Mouse (Mus musculus) cerebellum, adult 9-10 months (tissue): ENCODE measurements around the gene Pdzrn3.

Experiments used
- DNase-seq: peaks from one replicate; pipeline ENCODE4 v3.0.0; 2022

Pdzrn3 gene

DNA sequence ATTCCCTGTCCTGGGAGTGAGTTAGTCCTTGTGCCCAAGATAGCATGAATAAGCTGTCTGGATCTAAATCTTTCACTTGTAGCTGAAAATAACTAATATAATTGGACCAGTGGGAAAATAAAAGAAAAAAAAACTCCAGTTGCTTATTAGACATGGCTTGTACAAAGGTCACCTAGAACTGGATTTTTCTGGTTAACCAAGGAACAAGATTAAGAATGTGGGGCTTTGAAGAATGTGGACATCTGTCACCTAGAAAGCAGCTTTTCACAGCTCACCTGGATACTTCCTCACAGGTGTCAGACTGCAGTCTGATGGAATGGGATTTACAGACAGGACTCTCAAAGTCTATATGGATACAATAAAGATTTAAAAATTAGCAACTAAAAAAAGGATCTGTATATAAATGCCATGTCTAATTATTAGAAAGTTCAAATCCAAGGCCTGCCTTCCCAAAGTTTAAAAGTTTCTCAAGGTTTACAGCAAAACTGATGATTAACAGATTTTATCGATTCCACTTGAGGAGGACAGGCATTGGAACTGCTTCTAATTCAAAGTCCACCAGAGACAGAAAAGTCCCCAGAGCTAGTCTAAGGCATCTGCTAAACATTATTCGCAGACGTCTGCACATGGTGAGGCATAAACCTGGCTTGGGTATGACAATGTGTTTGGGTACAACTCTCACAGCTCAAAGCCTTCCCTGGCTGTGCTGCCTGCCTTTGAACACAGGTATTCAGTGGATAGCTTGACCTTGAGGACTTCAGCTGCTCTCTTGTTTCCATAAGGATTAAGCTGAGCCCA, 51.7 kb downstream of the Pdzrn3 start:
- no peak for DNase-seq

GRCm38 (mm10) chr6:101322580-101322979, 55.1 kb downstream of the Pdzrn3 start:
- no peak for DNase-seq

DNA sequence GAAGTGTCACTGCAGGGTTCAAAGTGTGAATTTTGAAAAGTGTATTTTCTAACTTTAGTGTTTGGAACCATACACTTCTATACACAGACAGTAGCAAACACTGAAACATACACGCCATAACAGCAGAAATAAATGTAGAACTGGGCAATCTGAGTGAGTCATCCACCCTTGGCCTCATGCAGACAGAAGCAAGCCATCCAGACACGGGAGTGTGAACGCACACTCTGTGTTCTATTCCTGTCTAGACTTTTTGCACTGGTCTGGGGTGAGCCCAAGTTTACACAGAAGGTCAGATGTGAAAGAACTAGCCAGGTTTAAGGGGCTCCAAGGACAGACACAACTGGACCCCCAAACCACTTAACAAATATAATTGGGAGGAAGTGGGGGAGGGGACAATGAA, 57.3 kb downstream of the Pdzrn3 start:
- no peak for DNase-seq

GRCm38 (mm10) chr6:101319374-101319967, 58.2 kb downstream of the Pdzrn3 start:
- no peak for DNase-seq

DNA sequence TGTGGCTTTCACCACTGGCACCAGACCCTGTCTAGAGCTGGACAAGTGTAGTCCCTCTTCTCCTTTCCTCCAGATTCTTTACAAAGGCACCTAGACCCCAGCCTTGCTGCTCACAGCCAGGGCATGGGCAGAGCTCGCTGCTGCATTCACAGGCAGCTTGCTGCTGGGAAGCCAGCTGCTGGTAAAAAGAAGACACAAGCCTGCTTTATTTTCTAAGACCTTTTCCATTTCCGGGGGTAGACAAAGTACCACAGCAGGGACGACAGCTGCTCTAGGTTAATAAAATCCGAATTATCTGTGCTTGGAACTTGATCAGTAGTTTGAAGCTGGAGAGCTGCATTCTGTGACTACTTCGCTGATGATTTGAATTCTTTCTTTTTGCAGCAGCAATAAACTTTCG, 59.2 kb downstream of the Pdzrn3 start:
- DNase-seq = no peak

DNA sequence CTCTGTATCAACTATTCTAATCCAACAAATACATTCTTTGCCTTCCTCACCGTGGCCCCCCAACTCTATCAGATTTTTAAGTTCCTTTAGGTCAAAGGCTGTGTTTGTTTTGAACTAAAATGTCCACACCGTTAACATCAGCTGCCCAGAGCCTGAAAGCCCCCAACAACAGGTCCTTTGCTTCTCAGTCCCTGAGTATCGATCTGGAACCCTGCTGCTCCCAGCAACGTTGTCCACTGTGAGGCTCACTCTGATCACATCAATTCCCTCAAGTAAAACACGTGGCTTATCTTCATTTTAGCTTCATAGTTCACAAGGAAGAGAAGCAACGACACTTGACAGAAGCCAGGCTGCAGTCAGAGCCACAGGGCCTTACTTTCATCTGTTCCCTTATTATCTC, 66.3 kb downstream of the Pdzrn3 start:
- no peak for DNase-seq

GRCm38 (mm10) chr6:101310491-101310890, 67.2 kb downstream of the Pdzrn3 start:
- DNase-seq = no peak

DNA sequence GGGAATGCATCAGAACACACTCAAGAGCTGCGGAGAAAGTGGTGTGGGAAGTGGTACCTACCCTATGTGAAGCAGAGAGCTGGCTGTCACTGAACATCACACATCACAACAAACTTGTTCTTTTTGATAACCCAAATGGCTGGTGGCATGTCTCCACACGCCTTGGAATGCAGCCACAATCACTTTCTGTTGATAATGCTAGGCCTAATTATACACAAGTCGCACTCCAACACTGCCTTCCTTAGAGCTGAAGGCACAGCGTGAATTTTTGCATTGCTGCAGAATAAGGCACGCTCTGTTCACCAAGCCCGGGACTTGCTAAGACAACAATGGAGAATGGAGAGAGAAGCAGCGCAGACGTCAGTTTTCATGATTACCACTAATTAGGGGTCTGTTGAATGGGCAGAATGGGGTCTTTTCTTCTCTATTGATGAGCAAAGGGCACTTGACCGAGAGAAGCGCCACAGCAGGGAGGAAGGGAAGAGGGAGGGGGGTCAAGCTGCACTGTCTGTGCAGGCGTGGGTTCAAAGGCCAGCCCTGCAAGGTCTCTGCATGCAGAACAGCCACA, 69.6 kb downstream of the Pdzrn3 start:
- peak; percentile 11 for DNase-seq

DNA sequence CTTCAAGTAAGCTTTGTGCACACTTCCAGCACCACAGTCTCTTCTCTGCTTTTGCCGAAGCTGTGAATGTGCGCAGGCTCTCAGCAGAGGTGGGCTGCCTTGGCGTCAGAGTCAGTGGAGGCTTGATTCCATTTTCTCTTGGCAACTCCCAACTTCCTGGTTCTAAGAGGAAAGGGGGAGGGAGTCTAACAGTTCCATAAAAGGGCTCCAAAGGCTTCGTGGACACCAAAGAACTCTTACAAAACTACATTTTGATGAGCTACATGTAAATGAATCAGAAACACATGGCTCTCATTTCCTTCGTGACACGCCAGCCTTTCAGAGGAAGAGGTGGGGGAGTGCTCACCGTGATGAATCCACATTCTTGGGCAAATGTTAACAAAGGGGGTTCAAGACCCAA, 70.9 kb downstream of the Pdzrn3 start:
- no peak for DNase-seq

- no peak for DNase-seq
These were observed 72.2 kb downstream of the Pdzrn3 start for GRCm38 (mm10) chr6:101305543-101305942.

GRCm38 (mm10) chr6:101303959-101304738, 73.5 kb downstream of the Pdzrn3 start:
- DNase-seq = no peak

GRCm38 (mm10) chr6:101303501-101303900, 74.2 kb downstream of the Pdzrn3 start:
- DNase-seq = no peak

DNA sequence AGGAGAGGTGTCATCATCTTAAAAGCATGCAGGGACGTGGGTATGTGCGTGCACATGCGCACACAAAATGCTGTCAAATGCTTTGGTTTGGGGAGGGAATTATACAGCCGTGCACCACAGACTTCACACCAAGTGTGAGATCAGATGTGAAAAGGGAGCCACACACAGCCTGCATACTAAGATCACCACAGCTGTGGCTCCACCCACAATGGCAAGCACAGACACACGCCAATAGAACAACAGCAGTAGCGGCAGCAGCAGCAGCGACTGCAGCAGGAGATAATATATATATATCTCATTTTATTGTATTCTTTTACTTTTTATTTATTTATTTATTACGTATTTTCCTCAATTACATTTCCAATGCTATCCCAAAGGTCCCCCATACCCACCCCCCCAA, 76.5 kb downstream of the Pdzrn3 start:
- DNase-seq = no peak

DNA sequence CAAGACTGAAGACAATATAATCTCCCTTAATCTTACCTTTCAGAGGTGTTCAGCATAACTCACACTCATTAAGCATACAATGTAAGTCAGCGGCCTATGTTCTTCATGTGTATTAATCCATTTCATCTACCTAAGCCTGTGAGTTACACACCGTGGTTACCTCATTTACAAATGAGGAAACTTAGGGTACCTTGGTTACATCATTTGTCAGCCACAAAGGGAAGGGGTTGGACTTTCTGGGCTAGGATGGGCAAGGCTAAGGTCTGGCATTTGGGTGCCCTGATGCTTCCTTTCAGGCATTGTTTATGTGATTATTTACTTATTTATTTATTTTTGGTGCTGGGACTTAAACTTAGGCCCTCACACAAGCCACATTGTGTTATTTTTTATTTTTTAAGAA, 78.3 kb downstream of the Pdzrn3 start:
- DNase-seq = no peak

DNA sequence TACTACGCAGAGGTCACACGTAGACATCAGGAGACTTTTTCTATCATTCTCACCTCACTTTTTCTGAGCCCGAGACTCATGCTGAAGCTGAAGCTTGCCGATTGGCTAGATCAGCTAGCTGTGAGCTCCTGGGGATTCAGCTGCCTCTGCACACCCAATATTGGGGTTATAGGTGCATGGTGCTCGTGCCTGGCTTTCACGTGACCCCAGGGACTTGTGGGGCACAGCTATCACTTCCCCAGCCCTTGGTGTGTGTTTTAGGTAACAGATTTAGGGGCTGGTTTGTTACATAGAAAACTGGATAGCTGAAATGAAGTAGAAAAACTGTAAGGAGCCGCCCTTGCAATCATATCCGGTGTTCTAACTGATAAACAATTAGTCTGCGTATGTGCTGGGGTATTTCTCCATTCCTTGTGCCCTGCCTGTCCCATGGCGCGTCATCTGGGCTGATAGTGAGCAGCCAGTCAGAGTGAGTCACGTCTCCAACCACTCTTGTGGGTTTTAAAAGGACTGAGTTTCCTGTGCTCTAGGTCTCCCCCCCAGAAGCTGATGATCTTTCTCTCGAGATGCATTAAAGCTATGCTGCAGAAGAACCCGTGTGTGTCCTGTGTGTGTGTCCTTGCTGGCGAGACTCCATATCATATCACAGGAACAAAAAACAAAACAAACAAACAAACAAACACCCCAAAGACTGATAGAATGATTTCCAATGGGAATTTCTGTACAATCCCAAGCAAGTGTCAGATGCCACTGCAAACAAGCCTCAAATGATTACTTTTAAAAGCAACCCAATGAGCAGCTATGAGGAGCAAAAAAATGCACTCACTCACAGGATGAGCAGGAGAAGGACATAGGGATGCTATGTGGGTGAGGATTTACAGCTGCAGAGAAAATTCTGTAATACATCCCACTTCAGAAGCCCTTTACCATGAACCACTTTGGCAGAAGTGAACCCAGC, 79.9 kb downstream of the Pdzrn3 start:
- no peak for DNase-seq

- DNase-seq = no peak
These were observed 80.7 kb downstream of the Pdzrn3 start for GRCm38 (mm10) chr6:101296997-101297396.

GRCm38 (mm10) chr6:101296280-101296679, 81.4 kb downstream of the Pdzrn3 start:
- DNase-seq = no peak

GRCm38 (mm10) chr6:101293036-101293572, 84.6 kb downstream of the Pdzrn3 start:
- DNase-seq = no peak

- DNase-seq = no peak
These were observed 85.8 kb downstream of the Pdzrn3 start for GRCm38 (mm10) chr6:101291944-101292343.

DNA sequence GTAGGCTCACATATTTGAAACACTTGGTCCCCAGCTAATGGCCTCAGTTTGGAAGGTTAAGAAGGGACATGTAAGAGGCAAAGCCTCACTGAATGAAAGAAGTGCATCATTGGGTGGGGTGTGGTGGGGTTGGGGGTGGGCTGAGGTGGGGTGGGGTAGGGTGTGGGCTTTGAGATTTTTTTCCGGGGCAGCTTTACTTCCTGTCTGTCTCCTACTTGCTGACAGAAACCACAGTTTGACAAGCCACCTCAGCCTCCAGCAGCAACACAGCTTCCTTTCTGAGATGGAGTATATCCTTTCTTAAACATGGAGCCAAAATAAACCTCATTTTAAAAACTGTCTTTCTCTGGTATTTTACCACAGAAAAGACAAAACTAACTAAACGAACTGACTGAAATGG, 87.5 kb downstream of the Pdzrn3 start:
- DNase-seq = no peak

GRCm38 (mm10) chr6:101289428-101289827, 88.3 kb downstream of the Pdzrn3 start:
- DNase-seq = no peak

GRCm38 (mm10) chr6:101287566-101288173, 90.0 kb downstream of the Pdzrn3 start:
- DNase-seq = no peak
